Comparison of ENCODE assay signal across 13 mouse cellular contexts in the genomic region with DNA sequence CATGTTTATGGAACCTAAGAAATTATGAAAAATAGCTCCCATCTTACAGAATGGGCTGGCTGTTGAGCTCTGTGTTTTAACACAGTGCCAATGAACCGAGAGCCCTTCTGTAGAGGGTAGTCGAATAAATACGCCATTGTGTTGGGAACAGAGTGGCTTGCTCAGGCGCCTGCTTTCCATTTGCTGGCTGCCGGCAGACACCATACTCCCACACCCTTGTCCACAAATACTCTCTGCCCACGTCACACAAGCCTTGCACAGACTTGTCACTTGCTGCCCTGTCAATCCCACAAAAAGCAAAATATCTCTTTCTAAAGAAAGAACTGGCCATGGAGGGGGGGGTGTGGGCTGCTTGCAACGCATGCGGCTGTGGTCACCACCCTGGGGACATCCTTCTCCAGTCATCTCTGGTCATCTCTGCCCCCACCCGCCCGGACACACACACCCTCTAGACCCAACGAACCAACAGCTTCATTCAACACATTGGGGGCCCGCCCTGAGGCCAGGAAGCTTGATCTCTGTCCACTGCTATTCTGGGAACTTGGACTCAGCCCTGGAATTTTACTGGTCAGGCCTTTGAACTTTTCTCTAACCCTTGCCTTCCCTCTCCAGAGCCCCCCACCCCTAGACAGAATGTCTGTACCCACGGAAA.
DNase-seq lines count a peak whose midpoint lies in the region; ATAC-seq and TF ChIP-seq lines count a peak whose summit lies in the region.
"Had no signal": no experiment of that assay in that cellular context is flagged by ENCODE, and none has a peak within 500 bp of the region (broad histone marks: within the 10 kb centered on the region; RNA-seq: fewer than 3 reads in every experiment).

No protein-coding gene starts in this region.

- no peaks in the 10 kb centered on the region for H3K79me2 ChIP-seq in myocyte (ENCODE audit: control insufficient read depth, insufficient read depth)

- peaks cover 4% of the 10 kb centered on the region; the same call in 1 of the 2 replicates for H3K9me3 ChIP-seq in embryonic facial prominence, embryonic 14.5 days (ENCODE audit: control insufficient read depth, low read length)
- 0 out of 2 replicates have a peak, but pooled peaks cover 3% of the 10 kb centered on the region for H3K9me3 ChIP-seq in embryonic facial prominence, embryonic 10.5 days
- no peaks in the 10 kb centered on the region for H3K9me3 ChIP-seq in hindbrain, embryonic 13.5 days
- H3K9me3 ChIP-seq: liver, embryonic 13.5 days; midbrain, embryonic 12.5 days had no signal

- H3K9ac ChIP-seq in embryonic facial prominence, embryonic 14.5 days (ENCODE audit: low read depth, low read length) = no peak overlapping the region
- no peak overlapping the region for H3K9ac ChIP-seq in hindbrain, embryonic 13.5 days
- H3K9ac ChIP-seq: liver, embryonic 13.5 days; midbrain, embryonic 12.5 days had no signal

- H3K27me3 ChIP-seq in embryonic facial prominence, embryonic 14.5 days (replicated peaks; ENCODE audit: control insufficient read depth, insufficient read depth, low read length) = no peaks in the 10 kb centered on the region
- H3K27me3 ChIP-seq in embryonic facial prominence, embryonic 10.5 days (replicated peaks; ENCODE audit: low read depth, poor library complexity, severe bottlenecking) = peaks cover 62% of the 10 kb centered on the region
- no peaks in the 10 kb centered on the region for H3K27me3 ChIP-seq in myocyte (ENCODE audit: control insufficient read depth, insufficient read depth, insufficient read length)
- H3K27me3 ChIP-seq in hindbrain, embryonic 13.5 days = peaks cover 48% of the 10 kb centered on the region
- H3K27me3 ChIP-seq: liver, embryonic 13.5 days had no signal

- no peaks in the 10 kb centered on the region for H3K36me3 ChIP-seq in embryonic facial prominence, embryonic 14.5 days (ENCODE audit: control insufficient read depth, insufficient read depth, low read length)
- H3K36me3 ChIP-seq in embryonic facial prominence, embryonic 10.5 days (replicated peaks) = no peaks in the 10 kb centered on the region
- no peaks in the 10 kb centered on the region for H3K36me3 ChIP-seq in myocyte (ENCODE audit: control insufficient read depth, insufficient read depth)
- H3K36me3 ChIP-seq in hindbrain, embryonic 13.5 days = no peaks in the 10 kb centered on the region
- H3K36me3 ChIP-seq: G1E; liver, embryonic 13.5 days; midbrain, embryonic 12.5 days had no signal

- TF ChIP-seq POLR2A in myocyte (IDR thresholded peaks at IDR 0.05; ENCODE audit: insufficient read length, low read depth) = no peak

- 42% methylated on average over 13 of the region's 13 CpGs for WGBS in embryonic facial prominence, embryonic 14.5 days
- 54% methylated on average over 13 of the region's 13 CpGs for WGBS in embryonic facial prominence, embryonic 10.5 days
- WGBS in hindbrain, embryonic 13.5 days = 76% methylated on average over 13 of the region's 13 CpGs

- H3ac ChIP-seq in myocyte (ENCODE audit: control insufficient read depth, insufficient read length) = no peak overlapping the region

- ATAC-seq in embryonic facial prominence, embryonic 14.5 days (ENCODE audit: low read depth) = 0 out of 2 replicates have a peak, but pooled peaks have one; percentile 34
- ATAC-seq in hindbrain, embryonic 13.5 days (ENCODE audit: low FRiP score) = no peak

- peaks cover 28% of the 10 kb centered on the region for H3K4me1 ChIP-seq in embryonic facial prominence, embryonic 14.5 days (ENCODE audit: control insufficient read depth, insufficient read depth, low read length)
- H3K4me1 ChIP-seq in embryonic facial prominence, embryonic 10.5 days = peaks cover 41% of the 10 kb centered on the region
- H3K4me1 ChIP-seq in hindbrain, embryonic 13.5 days (replicated peaks) = peaks cover 27% of the 10 kb centered on the region
- H3K4me1 ChIP-seq: liver, embryonic 13.5 days had no signal

- no peak overlapping the region for H3K27ac ChIP-seq in embryonic facial prominence, embryonic 14.5 days (replicated peaks; ENCODE audit: low read depth, low read length)
- no peak overlapping the region for H3K27ac ChIP-seq in embryonic facial prominence, embryonic 10.5 days (replicated peaks)
- H3K27ac ChIP-seq in hindbrain, embryonic 13.5 days = no peak overlapping the region
- H3K27ac ChIP-seq: liver, embryonic 13.5 days; midbrain, embryonic 12.5 days; stomach, postnatal 0 days had no signal

- H3K4me3 ChIP-seq in embryonic facial prominence, embryonic 14.5 days (ENCODE audit: low read depth, low read length) = no peak overlapping the region
- no peak overlapping the region for H3K4me3 ChIP-seq in embryonic facial prominence, embryonic 10.5 days
- no peak overlapping the region for H3K4me3 ChIP-seq in myocyte
- H3K4me3 ChIP-seq in hindbrain, embryonic 13.5 days = no peak overlapping the region
- H3K4me3 ChIP-seq: liver, embryonic 13.5 days; midbrain, embryonic 12.5 days had no signal

- intact Hi-C loops in left cerebral cortex, postnatal 4 days (cut with DNase I) = no loop called here

- H3K4me2 ChIP-seq in embryonic facial prominence, embryonic 14.5 days (ENCODE audit: low read depth, low read length) = no peak overlapping the region
- peak overlapping the region; percentile 29 for H3K4me2 ChIP-seq in myocyte (ENCODE audit: low read depth)
- H3K4me2 ChIP-seq in hindbrain, embryonic 13.5 days = no peak overlapping the region
- H3K4me2 ChIP-seq: liver, embryonic 13.5 days; midbrain, embryonic 12.5 days had no signal

- peak; percentile 58 for DNase-seq in embryonic facial prominence, embryonic 14.5 days (ENCODE audit: low spot score)
- DNase-seq in embryonic facial prominence, embryonic 10.5 days (ENCODE audit: low spot score) = no peak
- DNase-seq in left cerebral cortex, adult 11 months (ENCODE audit: low spot score) = peak; percentile 42
- no peak for DNase-seq in left cerebral cortex, postnatal 4 days
- DNase-seq in layer of hippocampus, adult 8-10 months (ENCODE audit: low spot score in 2 of 2) = peak; percentile 28 to 45
- DNase-seq in cerebellum, postnatal 36 days = no peak
- DNase-seq: adrenal gland, adult 2 months; liver, embryonic 13.5 days had no signal

TF ChIP-seq in myocyte, 11 proteins besides CTCF, POLR2A, EP300 and RAD21:
- TF ChIP-seq MYOG (IDR thresholded peaks at IDR 0.05; ENCODE audit: control insufficient read depth in 1 of 3, insufficient read depth in 1 of 3, insufficient read length in 2 of 3, low read depth in 2 of 3) (peak in 1 of 3 experiments; percentile 9), USF1 (IDR thresholded peaks at IDR 0.05; ENCODE audit: low read depth) (no peak), MYOD1 (IDR thresholded peaks at IDR 0.05; ENCODE audit: control insufficient read depth in 1 of 3, insufficient read length in 2 of 3, low read depth in 2 of 3) (peak in 1 of 3 experiments; percentile 22), POLR2AphosphoS2 (IDR thresholded peaks at IDR 0.05; ENCODE audit: insufficient read length, low read depth) (no peak), REST (IDR thresholded peaks at IDR 0.05; ENCODE audit: insufficient read depth, insufficient read length) (no peak), TCF3 (IDR thresholded peaks at IDR 0.05; ENCODE audit: insufficient read length, low read depth) (no peak), SRF (IDR thresholded peaks at IDR 0.05; ENCODE audit: control insufficient read depth, insufficient read length, low read depth) (no peak)

Comparison
In these comparisons a context has a peak if more than half of its experiments do, and no peak if none do; other contexts are left out.
1. DNase-seq: peak in embryonic facial prominence, embryonic 14.5 days (single experiment), left cerebral cortex, adult 11 months (single experiment) and layer of hippocampus, adult 8-10 months (2 of 2); none in embryonic facial prominence, embryonic 10.5 days (single experiment), left cerebral cortex, postnatal 4 days (single experiment) and cerebellum, postnatal 36 days (0 of 2).